Mouse (Mus musculus) inflammation-experienced regulatory T-cells (primary cell): ENCODE results near the gene Hddc3. TPM values are rescaled to one million over a fixed set of nuclear protein-coding genes. Genes with fewer than 3 reads are reported as not detected.

ENCODE experiments used
- polyA plus RNA-seq, 2 experiments: library from polyadenylated mRNA; unstranded; fragments of 100-300 nt; shearing (Covaris generic); gene quantifications; one replicate each; pipeline ENCODE4 v1.2.1; 2017

Hddc3 gene
- polyA plus RNA-seq: 10 to 100 TPM in 1 of 2 experiments, 1 to 10 TPM in 1; 6.5 to 11.6 TPM

GRCm38 (mm10) chr7:80342858-80343257 is at the start of gene Hddc3:
TSS of gene Hddc3 (plus strand) at chr7:80343104.

DNA sequence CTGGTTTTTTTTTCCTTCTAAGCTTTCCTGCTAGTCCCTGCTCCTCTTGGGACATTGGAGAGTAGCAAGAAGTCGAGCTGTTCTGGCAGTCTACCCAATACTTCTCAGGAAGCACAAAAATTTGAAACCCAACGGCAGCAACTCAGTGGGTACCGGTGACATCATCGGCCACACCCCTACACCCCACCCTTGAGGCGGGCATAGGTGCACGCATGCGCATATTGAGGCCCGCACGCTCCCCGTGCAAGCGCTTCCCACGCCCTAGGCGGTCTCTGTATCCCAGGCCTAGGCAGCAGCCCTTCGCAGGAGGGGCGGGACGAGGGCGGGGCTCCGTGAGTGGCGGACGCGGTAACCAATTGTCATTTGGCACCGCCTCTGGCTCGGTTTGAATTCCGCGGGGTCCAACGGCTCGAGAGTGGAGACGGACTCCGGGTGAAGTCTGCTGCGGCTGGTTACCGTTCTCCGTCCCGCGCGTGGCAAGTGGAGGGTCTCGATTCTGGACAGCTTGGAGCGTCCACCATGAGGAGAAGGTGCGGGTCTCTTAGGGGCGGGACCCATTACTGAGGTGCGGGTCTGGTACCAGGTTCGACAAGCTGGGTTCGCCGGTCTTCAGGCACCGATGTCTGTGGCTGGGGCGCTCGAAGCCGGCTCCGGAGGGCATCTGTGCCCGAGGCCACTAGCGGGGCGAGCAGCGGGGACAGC is 48.7 kb upstream of the Hddc3 start, which contains the start of gene Prc1:
Prc1 (plus strand) TSS at position 389 of the 702 bp plus-strand sequence.

DNA sequence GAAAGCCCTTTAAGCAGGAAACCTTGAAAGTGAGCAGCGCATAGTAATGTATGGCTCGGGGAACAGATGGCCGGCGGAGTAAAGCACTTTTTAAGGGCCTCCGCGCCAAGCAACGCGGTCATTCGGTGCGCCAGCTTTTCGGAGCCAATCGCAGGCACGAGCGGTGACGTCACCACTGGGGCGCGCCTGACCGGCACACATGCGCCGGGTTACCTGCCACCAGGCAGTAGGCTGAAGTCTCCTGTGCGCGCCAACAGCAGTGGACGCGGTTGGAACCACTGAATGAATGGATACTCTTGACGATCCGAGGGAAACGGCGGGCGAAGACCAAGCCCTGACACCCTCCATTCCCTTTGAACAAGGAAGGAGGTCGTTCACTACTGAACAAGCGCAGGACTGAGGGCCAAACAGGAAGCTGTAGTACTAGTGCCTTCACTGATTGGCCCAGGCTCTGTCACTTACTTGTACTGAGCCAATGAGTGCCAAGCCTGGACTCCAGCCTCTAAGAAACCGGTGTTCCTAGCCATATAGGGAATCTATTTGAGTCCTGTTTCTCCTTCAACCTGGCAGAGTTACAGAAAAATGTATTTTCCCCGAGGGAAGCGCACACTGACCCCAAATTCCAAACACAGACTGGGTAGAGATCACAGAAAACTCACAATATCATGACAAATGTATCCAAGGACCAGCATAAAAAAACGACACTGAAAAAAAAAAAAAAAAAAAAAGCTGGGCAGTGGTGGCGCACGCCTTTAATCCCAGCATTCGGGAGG is 18.7 kb upstream of the Hddc3 start, which contains the start of gene Rccd1:
Rccd1 (minus strand) TSS at position 412 of the 773 bp plus-strand sequence.

GRCm38 (mm10) chr7:80340793-80341192 is 2.1 kb upstream of the Hddc3 start, which contains the start of gene Unc45a:
TSS of gene Unc45a (minus strand) at chr7:80341005.

DNA sequence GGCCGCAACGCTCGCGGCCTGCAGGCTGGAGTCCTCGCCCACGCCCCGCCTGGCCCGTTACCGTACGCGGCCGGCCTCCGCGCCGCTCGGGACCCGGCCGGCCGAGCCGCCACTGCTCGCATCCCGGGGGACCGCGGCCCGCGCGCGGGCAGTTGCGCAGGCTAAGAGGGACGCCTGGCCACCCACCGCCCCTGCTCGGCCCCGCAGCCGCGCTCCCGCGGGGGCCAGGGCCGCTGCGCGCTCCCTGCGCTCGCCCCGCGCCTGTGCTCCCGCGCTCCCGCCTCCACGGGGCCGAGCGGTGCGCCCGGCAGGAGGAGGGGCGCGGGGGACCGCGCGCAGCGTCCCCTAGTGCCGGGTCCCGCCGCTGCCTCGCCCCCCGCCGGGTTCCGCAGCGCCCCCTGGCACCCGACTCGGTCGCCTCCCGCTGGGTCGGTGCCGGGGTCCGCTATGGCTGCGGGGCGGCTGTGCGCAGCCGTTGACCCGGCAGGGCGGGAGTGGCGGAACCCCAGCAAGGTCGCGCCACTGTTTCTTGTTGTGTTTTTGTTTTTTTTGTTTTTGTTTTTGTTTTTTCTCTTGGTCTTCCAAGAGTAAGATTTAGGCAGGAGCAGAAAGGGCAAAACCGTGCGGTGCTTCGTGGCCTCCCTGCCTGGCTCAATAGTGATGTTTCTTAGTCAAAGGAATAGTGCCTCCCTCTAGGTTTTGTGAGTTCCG is 28.3 kb downstream of the Hddc3 start, which contains the start of gene Man2a2:
Man2a2 (minus strand) TSS at position 335 of the 711 bp plus-strand sequence.

DNA sequence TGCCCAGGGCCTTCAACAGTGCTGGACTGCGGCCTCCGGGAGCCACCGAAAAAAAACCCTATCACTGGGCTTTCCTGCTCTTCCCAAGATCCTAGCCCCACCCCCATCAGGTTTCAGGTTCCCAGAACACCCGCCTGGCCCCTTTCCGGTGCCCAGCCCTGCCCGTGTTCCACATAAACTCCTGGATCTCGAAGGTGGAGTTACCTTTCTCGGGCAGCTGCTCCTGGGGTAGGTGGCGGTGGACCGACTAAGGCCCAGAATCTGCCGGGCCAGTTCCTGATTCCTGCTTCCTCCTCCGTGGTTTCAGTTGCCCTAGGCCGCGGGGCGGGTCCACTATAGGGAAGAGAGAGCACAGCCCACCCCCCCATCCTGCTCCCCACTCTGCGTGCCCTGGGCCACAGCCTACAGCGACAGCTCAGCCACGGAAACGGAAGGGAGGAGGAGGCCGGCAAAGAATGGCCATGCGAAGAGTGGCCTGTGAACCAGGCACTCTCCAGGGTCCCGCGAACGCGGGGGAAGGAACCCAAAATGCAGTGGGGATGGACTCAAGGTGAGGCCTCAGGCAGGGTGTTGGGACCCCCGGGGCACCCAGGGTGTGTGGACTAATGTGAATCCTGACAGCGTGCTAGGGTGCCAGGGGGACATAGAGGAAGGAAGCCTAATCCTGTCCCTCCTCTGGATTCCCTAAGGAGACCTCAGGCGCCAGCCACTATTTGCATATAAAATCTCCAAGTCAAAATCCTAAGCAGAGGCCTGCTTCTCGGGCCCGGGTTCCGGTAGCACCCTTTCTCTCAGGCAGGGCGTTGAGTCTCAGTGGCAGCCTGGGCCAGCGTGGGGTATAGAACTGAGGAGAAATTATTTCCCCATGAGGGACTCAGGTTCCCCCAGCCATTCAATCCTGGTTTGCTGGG is 45.0 kb downstream of the Hddc3 start, which contains the start of gene Fes:
Fes (minus strand) TSS at position 314 of the 911 bp plus-strand sequence.

Other genes with a start within 250 kb of the Hddc3 start
- gene Idh2, start 227.7 kb upstream of the Hddc3 start, polyA plus RNA-seq: 10 to 100 TPM; 54.1 to 84.7 TPM
- 10 to 100 TPM; 22.0 to 23.2 TPM for gene Sema4b, start 156.3 kb upstream of the Hddc3 start, polyA plus RNA-seq
- gene Cib1, start 110.3 kb upstream of the Hddc3 start, polyA plus RNA-seq: 100 to 1,000 TPM; 139 to 161 TPM
- 10 to 100 TPM in 1 of 2 experiments, 1 to 10 TPM in 1; 9.2 to 13.3 TPM for gene Gdpgp1, start 110.2 kb upstream of the Hddc3 start, polyA plus RNA-seq
- gene Ttll13, start 96.7 kb upstream of the Hddc3 start, polyA plus RNA-seq: 1 to 10 TPM in 1 of 2 experiments, under 1 TPM in 1; 0.59 to 5.8 TPM
- 10 to 100 TPM; 47.2 to 59.6 TPM for gene Ngrn, start 81.9 kb upstream of the Hddc3 start, polyA plus RNA-seq
- 10 to 100 TPM; 42.2 to 68.2 TPM for gene Vps33b, start 73.5 kb upstream of the Hddc3 start, polyA plus RNA-seq
- gene Prc1, start 48.7 kb upstream of the Hddc3 start, polyA plus RNA-seq: 10 to 100 TPM in 1 of 2 experiments, 1 to 10 TPM in 1; 7.8 to 12.8 TPM
- gene Rccd1, start 18.6 kb upstream of the Hddc3 start, polyA plus RNA-seq: 10 to 100 TPM; 24.7 to 27.3 TPM
- 10 to 100 TPM; 74.5 to 78.7 TPM for gene Unc45a, start 2.1 kb upstream of the Hddc3 start, polyA plus RNA-seq
- 10 to 100 TPM; 50.0 to 65.1 TPM for gene Man2a2, start 28.3 kb downstream of the Hddc3 start, polyA plus RNA-seq
- 1 to 10 TPM in 1 of 2 experiments, under 1 TPM in 1; 0.58 to 3.5 TPM for gene Fes, start 44.8 kb downstream of the Hddc3 start, polyA plus RNA-seq
- gene Furin, start 62.3 kb downstream of the Hddc3 start, polyA plus RNA-seq: 10 to 100 TPM; 52.1 to 53.9 TPM
- 1 to 10 TPM; 7.1 to 8.8 TPM for gene Blm, start 192.0 kb downstream of the Hddc3 start, polyA plus RNA-seq